Mouse (Mus musculus) fat pad, adult 2 months (tissue): Measurements from ENCODE around the gene Cript.

ENCODE experiments used
- DNase-seq: peaks from one replicate; pipeline ENCODE4 v3.0.0-alpha.2; 2011; ENCODE audit warnings: low read depth, low spot score; ENCODE audit errors: extremely low read depth

The Cript gene

DNA sequence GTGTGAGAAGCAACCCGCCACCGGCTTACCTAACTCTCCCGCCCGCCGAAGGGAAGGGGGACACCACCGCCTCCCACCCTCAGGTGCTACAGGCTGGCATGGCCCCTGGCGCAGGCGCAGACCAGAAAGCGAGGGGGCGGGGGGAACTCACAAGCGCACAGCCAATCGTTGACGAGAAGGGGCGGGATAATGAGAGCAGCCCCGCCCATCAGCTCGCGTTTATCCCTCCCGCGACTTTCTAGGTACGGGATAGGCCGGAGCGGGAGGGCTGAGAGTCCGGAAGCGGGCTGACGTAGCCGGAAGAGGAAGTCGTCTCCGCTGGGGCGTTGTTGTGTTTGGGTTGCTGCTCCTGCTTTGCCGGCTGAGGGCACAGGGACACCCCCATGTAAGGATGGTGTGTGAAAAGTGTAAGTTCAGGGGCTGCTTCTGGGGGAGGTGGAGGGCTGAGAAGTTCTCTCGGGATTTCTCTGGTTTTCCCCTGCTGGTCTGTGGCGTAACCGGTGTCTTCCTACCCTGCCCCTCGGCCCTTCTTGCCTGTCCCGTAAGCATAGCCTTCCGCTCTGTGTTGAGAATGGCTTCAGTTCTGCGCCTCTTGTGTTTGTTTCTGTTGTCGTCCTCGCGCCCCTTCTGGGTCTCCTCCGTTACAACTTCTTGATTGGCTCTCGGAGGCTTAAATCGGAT, at the start of gene Cript, which contains the start of gene Pigf:
Gene Cript, plus strand, starts transcription at position 282 of the 681 bp plus-strand sequence.
Gene Pigf, minus strand, starts transcription at position 138 of the 681 bp plus-strand sequence.
- DNase-seq: peak; percentile 66

DNA sequence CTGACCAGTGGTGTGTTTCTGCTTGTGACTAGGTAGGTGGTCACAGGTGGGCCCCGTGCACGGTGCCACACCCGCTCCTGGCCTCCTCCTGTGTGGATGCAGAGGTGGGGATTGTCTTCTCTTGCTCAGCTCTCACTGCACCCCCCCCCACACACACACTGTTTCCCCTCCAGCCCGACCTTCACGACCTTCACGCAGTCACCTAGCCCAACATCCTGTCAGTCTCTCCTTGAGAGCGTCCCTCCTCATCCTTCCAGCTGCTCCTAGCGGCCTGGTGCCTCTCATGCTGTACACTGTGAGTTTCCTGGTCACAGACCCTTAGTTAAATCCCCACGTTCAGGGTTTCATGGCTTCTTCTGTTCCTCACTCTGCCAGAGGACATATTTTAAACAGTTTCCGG, 49.0 kb upstream of the Cript start:
- DNase-seq: no peak

DNA sequence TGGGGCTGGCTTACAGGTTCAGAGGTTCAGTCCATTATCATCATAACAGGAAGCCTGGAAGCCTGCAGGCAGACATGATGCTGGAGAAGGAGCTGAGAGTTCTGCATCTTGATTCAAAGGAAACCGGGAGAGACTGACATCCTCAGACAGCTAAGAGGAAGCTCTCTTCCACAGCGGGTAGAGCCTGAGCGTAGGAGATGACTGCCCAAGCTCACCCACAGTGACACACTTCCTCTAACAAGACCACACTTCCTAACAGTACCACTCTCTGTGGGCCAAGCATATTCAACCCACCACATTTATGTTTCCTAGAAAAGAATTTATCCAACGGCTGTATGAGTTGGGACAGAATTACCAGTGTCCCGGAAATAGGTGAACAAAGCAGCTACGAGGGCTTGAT, 46.9 kb upstream of the Cript start:
- no peak for DNase-seq

DNA sequence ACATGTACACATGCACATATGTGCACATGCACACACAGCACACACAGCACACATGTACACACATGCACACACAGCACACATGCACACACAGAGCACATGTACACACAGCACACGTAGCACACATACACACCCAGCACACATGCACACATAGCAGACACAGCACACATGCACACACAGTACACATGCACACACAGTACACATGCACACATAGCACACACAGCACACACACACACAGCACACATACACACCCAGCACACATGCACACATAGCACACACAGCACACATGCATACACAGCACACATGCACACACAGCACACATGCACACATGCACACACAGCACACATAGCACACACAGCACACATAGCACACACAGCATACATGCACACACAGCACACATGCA, 44.1 kb upstream of the Cript start:
- no peak for DNase-seq

DNA sequence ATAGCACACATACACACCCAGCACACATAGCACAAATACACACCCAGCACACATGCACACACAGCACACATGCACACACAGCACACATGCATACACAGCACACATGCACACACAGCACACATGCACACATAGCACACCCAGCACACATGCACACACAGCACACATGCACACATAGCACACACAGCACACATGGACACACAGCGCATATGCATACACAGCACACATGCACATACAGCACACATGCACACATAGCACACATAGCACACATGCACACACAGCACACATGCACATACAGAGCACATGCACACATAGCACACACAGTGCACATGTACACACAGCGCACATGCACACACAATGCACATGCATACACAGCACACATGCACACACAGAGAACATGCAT, 43.6 kb upstream of the Cript start:
- no peak for DNase-seq

DNA sequence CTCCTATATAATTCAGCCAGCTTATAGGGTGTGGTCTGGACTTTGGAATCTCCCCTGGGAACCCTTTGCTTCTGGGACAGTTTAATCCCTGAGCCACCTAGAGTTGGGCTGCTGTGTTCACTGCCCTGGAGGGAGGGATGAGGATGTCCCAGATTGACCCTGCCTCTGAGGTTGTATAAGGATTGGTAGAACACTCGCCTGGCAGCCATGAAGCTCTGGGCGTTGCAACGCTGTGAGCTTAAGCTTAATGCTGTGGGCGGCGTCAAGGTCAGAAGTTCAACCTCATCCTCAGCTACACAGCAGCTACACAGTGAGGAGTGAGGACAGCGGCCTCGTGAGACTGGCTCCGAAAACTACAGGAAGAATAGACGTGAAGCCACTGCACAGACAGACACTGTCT, 42.9 kb upstream of the Cript start:
- DNase-seq: no peak

DNA sequence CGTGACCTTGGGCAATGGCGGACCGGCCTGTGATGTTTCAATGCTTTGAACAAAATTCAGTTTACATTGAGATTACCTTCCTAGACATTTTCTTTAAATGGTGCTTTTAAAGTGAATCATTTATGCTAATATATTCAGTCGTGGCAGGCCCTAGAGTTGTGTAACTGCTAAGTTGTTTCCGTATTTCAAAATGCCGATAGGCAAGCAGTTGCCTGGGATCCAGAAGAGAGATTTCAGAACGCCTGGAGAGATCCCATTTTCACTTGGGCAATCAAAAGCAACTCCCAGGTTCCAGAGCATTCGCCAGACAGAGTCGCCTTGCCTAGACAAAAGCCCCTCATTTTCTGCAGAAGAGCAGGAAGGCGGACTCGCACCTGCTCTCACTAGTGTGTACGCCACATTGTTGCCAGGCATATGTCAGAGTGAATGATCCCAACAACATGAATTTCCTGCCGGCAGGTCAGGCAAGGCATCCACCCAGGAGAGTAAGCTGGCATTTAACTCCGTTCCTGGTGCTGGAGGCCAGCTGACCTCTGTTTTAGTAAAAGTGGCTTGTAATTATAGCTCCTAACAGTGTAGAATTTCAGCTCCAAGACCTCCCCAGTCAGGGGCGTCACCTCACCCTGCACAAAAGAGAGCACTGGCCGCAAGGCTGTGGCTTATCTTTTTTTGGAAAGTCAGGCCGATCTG, 38.8 kb upstream of the Cript start:
- DNase-seq: no peak

DNA sequence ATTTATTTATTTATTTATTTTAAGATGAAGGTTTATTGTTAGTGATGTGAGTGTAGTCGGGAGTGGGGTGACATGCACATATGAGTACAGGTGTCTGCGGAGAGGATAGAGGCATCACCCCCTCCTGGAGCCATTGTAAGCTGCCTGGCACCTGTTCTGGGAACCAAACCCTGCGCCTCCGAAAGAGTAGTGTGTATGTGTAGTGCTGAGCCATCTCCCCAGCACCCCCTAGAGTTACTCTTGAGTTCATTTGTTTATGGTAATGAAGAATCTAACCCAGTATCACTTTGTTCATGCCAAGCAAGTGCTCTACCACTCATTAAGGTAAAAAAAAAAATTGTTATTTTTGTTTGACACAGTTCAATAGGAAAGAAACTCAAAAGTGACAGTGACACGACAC, 37.2 kb upstream of the Cript start:
- DNase-seq: no peak

DNA sequence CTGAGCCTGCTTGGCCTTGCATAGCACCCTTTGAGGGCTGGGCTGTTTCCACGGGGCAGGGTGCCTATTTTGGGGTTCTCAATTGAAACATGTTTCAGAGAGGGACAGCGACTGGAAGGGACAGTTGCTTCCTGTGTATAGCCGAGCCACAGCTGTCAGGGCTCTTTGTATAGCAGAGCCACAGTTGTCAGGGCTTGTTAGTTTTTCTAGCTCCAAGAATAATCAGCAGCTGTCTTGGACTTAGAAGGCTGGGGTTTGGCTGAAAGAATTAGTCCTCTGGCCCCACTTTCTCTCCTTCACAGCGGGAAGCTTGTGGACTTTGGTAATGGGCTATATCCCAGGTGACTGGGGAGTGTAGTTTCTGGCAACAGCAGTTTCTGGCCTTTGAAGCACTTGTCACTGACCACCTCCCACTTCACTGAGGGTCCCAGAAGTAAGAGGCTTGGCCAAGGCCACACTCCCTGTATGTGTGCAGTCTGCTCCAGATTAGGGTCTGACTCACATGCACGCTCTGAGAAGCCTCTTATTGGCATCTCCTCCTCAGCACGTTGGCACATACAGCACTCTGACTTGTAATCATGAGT, 36.7 kb upstream of the Cript start:
- no peak for DNase-seq

DNA sequence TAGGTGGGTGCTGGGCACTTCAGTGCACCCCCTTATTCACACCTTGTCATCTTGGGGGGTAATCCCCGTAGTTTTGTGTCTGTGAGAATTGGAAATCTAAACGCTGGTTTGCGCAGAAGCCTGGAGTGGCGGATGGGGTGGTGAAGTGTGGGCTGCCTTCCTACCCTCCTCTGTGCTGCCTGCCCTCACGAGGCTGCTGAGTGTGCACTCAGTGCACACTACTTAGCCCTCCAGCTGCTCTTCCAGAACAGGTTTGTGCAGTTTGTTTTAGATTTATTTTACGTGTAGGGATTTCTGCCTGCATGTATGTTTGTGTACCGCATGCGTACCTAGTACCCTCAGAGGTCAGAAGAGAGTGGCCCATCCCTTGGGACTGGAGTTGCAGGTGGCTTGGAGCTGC, 34.0 kb upstream of the Cript start:
- DNase-seq: no peak

DNA sequence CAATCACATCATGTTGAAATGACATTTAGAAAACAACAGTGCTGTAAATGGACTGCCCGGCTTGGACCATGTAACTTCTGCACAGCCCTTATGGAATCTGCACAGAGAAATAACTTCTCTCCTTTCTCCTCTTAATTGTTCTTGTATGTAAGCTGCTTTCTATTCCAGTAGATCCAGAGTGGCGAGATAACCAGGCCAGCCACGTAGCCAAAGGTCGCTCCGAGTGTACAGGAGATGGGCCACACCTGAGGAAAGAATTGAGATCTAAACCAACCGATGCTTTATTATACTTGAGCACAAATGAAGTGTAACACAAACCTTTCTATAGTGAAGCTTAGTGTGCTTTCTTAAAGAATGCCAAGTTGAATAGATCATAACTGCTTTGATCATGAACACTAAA, 28.0 kb upstream of the Cript start:
- no peak for DNase-seq

DNA sequence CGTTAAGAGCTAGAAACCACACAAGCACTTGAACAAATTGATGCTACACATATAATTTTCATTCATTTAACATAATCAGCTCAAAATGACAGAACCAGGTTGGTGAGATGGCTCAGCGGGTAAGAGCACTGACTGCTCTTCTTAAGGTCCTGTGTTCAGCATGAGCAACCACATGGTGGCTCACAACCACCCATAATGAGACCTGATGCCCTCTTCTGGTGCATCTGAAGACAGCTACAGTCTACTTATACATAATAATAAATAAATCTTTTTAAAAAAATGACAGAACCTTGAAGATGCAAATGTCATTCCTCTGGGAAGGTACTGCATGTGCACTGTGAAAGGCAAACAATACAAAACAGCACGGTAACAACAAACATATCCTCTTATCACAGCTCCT, 16.4 kb upstream of the Cript start:
- DNase-seq: no peak

DNA sequence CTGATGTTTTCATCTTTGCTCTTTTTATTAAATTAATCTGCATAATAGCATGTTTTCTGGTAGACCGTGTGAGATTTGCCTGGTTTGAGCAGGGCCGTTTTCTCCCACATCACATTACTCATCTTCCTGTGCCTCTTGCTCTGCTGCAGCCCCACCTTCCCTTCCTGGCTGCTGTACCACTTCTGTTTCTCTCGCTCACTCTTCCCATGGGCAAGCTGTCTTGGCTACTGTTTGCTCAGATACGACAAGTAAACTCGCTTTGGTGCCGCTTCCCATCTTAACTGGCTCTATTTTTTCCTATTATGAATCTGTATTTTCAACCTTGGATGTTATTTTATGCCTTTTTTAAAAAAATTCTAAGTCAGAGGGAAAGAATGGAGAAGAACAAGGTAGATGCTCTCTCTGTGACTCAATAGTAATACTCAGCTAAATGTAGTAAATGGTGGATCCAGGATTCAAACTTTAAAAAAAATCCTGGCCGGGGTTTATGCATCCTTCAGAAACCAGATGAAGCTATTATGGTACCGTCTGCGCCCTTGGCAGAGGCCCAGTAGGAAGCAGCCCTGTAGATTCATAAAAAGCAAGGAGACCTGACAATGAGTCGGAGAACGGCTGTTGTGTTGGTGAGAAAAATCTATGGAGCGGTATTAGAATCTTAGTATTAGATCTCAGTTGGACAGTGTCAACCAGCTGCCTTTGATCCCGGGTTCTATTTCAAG, 13.9 kb upstream of the Cript start:
- no peak for DNase-seq

DNA sequence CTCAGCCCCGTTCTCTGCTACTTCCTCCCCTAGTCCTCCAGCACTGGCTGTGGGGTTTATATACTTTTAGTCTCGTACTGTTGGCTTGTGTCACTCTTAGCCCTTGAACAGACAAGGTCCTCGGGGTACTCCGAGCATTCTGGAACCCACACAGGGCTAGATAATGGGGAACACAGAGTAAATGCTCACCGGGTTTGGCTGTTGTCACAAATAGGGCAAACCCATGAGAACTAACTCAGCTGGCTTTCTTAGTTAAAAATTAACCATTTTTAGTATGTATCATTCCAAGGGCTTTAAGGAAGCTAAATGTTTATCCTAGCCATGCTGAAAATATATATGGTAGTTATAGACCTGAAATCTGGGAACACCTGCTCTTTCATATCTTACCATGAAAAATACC, 5.7 kb upstream of the Cript start:
- DNase-seq: no peak

DNA sequence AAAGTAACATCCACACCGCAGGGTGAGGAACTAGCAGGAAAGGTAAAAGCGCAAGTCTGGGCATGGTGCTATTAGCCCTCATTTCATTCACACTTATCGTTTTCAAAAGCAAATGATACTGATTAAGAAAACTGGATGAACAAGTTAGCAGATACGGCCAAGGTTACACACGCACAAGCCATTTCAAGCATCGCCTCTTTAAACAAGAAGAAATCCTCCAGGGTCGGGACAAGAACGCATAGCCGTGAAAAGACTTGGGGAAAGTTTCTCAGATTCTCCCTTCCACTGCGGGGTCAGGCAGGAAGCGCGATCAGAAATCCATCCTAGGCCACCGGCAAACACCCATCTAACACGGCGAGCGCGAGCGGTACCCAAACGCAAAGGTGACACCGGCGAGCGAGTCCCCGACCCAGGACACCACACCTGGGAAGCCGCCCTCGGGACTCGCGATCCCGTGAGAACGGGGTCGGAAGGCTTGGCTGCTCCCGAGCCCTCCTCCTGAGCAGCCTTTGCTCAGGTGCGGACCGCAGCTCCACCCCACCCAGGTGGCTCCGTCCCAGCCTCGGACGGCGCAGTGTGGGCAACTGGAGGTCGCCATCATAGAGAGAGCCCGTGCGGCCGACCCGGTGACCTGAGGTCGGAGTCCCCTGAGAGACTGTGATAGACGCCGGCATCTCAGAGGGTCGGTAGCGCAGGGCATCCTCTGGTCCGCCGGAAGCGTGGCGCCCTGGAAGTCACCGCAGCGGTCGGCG, 683 bp upstream of the Cript start:
- no peak for DNase-seq

DNA sequence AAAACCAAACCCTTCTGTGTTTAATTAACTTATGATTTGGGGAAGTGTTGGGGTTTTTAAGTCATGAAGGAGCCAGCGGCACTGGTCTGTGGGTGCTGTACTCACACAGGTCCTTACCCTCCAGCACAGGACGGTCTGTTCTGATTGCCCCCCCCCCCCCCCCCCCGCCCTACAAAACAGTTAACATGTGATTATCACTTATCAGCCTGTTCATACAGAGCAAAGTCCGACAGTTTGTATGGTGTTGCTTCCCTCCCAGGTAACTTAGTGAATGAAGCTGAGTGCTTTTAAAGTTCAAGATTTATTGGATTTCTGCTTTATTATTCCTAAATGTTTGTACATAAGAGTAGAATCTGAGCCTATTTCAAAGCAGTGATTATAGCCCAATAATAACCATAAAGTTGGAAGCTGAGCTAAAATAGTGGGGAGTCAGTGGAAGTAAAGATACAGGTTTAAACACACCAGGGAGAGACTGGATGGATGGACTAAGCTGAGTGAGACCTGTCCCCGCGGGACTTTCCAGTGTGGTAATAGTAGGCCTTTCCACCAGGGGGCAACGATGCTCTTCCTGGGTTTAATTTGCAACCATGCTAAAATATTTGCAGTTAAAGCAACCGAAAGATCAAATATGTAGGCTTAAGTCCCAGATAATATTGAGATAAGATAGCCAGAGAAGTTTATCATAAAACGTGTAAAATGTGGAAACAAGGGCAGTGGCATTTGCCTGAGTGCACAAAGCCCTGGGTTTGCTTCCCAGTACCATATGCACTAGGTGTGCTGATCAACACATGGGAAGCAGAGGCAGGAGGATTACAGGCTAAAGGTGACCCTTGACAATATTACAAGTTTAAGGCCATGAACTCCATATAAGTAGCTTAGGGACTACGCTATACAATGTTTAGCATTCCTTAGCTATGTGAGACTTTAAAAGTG, 11.1 kb downstream of the Cript start:
- no peak for DNase-seq

DNA sequence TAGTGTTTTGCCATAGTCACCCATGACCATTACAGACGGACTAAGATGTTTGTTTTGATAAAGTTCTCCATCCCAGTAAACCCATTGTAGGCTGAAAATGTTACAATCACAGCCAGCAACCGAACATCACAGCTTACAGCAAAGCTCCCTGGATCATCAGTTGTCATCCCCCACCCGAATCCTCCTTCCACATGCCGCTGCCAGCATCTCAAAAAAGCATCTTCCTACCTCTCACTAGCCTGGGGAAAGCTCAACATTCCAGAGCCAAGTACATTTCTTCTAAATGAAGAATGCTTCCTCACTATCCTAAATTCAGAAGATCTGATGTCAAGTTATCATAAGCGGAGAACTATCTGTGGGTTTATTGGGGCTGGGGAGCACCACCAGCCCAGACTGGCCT, 13.1 kb downstream of the Cript start:
- DNase-seq: no peak

DNA sequence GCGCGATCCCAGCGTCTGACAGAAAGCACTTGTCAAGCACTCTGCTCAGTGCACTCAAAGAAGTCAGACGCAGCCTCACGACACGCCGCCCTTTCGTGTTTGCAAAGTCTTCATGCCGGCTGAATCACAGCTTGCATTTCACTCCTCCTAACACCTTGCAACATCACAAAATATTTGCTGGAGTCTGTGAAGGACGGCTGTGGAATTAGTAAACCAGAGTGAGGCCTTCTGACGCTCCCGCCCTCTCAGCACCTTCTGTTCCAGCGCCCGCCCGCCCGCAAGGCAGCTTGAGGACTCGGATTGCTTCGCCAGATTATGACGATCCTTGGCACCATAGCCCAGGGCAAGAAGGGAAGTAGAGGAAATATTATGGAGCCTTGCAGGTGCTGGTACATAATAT, 16.4 kb downstream of the Cript start:
- no peak for DNase-seq

DNA sequence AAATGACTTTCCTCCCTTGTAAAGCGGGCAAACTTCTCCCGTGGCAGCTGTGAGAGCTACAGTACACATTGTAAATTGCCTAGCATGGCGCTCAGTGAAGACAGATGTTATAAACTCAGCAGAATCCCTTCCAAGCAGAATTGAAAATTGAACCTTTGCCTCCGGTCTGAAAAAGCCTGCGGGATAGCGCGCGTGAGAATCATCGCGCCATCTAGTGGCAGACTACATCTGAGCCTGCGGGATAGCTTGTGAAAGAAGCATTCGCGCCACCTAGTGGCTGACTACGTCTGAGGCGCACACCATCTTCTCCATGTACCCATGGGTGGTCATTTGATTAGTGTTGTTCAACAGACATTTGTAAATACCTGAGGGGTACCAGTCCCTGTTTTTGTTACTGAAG, 19.0 kb downstream of the Cript start:
- no peak for DNase-seq

DNA sequence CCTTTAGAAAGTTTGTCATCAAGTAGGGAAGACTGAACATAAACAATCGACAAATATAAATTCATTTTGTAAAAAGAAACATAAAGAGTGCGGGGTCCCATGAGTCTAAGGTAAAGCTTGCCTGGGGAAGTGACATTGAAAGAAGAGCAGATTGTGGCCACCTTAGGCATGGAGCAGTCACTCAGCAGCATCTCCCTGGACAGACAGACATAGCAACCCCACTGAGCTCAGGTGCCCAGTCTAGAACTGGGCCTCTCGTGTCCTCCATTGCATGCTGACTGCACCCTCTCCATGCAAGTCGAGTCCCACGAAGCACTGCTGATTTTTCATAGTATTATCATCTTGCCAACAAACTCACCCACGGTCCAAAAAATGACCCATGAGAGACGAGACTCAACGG, 19.4 kb downstream of the Cript start:
- DNase-seq: no peak
